Mouse (Mus musculus) adrenal gland, postnatal 10 days (tissue): Measurements from ENCODE around the gene Araf. TPM values are rescaled to one million over a fixed set of nuclear protein-coding genes. Genes with fewer than 3 reads are reported as not detected.
A peak's percentile ranks its signal among the peaks of the same experiment; 100 is the strongest.
"Not testable (repeated sequence)": the region's sequence is repeated elsewhere in the genome, so short reads cannot be mapped to it uniquely, and the experiment has no call there.

Source experiments
- DNase-seq: peaks from one replicate; pipeline ENCODE4 v3.0.0; 2021; ENCODE audit warnings: mixed read lengths
- long read RNA-seq, 2 experiments: library from polyadenylated mRNA; stranded (forward); transcript quantifications; one replicate each; pipeline ENCODE4 v2.0.0; 2021
- total RNA-seq, 2 experiments: library from RNA; stranded (reverse); gene quantifications; 2 replicates each; pipeline ENCODE4 v1.2.3; 2021

Gene Araf
- 100 to 1,000 TPM in 1 of 2 experiments, 10 to 100 TPM in 1; 85.2 to 118 TPM for total RNA-seq
- long read RNA-seq, experiment 1, transcript Araf-201 (16 exons, 2,358 nt), result minor isoform, 12 of 86 reads
- long read RNA-seq, experiment 1, transcript Araf-202 (6 exons, 1,520 nt), result major isoform, 23 of 86 reads
- long read RNA-seq, experiment 1, partial matches to known transcripts, result 30 of 86 reads
- long read RNA-seq, experiment 1, other reads (novel, unspliced or antisense), result 18 of 86 reads
- long read RNA-seq, experiment 2, transcript Araf-201 (16 exons, 2,358 nt), result major isoform, 23 of 48 reads
- long read RNA-seq, experiment 2, transcript Araf-202 (6 exons, 1,520 nt), result minor isoform, 11 of 48 reads
- long read RNA-seq, experiment 2, partial matches to known transcripts, result 5 of 48 reads
- long read RNA-seq, experiment 2, other reads (novel, unspliced or antisense), result 8 of 48 reads

DNA sequence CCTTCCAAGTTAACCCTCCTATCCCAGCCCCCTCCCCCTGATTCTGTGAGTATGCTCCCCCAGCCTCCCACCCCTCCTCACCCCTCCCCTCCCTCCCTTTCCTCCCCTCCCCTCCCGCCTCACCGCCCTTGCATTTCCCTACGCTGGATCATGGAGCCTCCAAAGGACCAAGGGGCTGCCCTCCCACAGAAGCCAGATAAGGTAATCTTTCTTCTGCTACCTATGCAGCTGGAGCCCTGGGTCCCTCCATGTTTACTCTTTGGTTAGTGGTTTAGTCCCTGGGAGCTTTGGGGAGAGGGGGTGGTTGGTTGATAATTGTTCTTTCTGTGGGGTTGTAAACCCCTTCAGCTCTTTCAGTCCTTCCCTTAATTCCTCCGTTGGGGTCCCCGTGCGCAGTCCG lies at the start of gene Araf:
TSS of gene Araf (plus strand) at position 134 of the 400 bp plus-strand sequence.
- DNase-seq, result peak; percentile 22

DNA sequence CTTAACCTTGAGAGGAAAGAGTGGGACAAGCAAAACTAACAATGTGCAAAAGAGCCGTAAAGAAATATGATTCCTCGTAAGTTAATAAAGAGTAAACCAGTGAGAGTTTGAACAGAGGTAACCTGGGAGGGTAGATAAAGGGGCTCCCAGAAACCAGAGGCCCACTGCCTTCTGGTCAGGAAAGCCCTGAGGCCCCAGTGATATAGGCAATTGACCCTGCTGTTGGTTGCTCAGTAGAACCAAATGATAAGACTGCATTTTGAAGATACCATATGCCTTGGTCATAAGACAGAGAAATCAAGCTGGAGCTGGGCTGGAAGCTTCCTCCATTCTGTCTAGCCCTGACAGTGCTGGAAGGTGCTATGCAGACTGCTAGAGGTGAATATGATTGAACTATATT lies 48.8 kb upstream of the Araf start:
- DNase-seq, result no peak

DNA sequence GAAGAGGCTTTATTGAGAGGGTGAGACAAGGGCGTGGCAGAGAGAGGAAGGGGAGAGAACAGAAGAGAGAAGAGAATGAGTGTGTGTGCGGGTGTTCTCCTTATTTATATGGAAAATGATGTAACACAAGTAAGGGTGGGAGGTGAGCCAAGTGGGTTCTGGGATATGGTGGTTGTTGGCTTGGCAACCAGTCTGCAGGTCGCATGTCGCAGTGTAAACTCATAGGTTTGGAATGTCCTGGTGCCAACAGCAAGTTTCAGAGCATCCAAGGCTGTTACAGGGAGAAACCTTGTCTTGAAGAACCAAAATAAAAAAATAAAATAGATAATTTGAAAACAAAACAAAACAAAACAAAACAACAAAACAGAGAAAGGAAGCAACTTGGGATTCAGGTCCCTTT lies 36.4 kb upstream of the Araf start:
- DNase-seq, result no peak

DNA sequence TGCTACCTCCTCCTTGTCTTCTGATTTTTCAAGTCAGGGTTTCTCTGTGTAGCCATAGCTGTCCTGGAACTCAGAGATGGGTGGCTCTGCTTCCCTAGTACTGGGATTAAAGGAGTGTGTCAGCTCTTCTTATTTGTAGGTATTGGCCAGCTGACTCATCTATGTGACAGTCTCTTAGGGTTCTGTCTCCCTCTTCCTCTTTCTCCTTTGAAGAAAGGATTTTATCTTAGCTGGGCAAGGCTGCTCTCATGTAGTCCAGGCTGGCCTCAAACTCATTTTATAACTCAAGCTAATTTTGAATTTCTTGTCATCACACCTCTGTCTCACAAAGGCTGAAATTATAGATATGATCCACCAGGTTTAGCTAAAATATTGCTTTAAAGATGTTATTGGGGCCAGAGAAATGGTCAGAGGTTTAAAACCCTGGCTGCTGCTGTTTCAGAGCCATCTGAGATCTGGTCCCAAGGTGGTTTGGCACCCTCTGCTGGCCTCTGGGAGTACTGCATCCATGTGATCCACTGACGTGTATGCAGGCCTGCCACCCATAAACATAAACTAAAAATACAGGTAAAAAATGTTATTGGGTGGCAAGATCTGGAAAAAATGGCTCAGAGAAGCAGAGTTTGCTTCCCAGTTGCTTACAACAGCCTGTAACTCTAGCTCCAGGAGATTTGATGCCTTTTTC lies 26.8 kb upstream of the Araf start:
- peak; percentile 89 for DNase-seq

DNA sequence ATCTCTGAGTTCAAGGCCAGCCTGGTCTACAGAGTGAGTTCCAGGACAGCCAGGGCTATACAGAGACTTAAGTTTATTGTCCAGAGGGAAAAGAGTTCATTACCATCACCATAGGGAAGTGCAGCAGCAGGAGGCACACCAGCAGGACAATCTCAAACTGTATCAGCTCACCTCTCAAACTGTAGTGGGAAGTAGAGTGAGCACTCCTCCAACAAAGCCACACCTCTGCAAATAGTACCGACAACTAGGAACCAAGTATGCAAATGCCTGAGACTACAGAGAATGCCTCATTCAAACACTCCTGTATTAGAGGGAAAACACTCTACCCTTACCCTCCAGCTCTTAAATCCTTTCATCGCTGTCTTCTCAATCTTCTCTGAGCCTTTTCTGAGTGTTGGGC lies 25.9 kb upstream of the Araf start:
- no peak for DNase-seq

DNA sequence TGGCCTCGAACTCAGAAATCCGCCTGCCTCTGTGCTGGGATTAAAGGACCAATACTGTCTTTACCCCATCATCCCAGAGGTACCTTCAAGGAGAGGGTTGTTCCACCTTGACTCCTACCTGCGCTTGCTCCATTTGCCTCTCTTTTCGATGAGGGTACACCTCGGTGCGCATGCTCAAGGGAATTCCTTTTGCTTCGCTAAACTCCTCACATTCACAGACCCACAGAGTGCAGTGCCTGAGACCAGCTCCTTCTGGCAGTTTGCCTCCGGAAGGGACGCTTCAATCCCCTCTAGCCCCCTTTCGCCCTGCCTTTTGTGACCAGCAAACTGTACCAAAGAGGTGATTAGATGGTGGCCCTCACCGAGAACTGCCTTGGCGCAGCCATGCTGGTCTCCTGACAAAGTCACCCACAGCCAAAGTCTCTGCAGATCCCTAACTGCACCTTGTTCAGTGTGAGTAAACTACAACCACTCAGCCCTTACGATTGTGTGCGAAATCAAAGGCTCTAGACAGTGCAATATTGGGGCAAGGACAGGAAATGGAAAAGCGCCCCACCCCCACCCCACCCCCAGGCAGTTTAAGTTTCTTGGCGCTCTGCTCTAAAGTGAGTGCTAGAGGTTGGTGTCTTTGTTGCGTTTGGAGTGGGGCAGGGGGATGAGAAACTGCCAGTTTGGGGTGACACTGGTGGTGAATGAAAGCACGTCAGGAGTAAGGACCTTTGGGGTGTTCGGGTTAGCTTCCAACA lies 22.2 kb upstream of the Araf start:
- no peak for DNase-seq

DNA sequence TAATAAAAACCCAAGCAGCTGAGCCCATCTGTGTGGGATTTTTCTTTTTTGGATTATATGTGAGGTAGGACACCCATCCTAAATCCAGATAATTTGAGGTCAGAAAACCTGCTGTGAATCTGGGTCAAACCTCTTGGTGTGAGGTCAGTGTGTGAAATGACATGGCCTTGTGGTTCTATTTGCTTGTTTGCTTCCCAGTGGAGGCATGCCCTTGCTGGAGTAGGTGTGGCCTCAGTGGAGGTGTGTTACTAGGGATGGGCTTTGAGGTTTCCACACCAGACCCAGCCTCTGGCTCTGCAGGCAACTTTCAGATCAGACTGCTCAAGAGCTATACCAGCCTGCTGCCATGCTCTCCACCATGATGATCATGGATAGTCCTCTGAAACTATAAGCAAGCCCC lies 20.0 kb upstream of the Araf start:
- no peak for DNase-seq

DNA sequence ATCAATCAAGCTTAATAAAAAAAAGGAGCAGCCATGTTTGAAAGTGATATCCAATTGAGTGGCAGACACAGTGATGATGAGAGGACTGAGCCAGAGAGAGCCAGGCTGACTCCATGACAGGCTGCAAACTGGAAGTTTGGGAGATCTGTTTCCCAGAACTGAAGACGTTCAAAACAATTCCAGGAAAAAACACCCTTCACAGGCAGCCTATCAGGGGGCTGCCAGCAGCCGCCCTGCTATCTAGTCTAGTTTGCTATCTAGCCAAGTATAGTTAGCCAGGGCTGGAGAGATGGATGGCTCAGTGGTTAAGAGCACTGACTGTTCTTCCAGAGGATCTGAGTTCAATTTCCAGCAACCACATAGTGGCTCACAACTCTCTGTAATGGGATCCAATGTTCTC lies 10.3 kb upstream of the Araf start:
- DNase-seq, result no peak

DNA sequence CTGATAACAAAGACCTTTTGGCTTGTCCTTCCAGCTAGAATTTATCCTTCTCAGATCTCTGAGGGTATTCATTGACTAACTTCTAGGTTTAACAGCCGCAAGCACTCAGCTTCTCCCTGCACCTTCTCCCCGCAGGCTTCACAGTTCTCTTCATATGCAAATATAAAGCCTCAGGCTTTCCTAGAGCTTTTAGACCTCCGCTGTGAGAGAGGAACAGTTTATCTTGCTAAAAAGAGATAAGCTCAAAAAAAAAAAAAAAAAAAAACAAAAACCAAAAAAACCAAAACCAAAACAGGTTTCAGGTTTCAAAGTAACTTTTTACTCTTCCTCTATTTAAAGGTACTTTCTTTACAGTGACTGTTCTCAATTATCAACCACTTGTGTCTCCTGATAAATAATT lies 5.2 kb upstream of the Araf start:
- no peak for DNase-seq

DNA sequence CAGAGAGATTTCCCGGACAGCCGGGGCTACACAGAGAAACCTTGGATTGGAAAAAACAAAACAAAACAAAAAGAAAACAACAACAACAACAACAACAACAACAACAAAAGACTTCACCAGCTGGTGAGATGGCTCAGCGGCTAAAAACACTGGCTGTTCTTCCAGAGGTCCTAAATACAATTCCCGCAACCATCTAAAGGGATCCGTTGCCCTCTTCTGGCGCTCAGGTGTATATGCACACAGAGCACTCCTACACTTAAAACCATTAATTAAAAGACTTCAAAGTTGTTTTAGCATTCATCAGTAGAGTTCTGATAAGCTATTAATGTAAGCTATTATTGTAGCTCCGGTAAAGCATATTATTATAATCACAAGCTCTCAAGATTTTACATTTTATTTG lies 4.4 kb upstream of the Araf start:
- no peak for DNase-seq

DNA sequence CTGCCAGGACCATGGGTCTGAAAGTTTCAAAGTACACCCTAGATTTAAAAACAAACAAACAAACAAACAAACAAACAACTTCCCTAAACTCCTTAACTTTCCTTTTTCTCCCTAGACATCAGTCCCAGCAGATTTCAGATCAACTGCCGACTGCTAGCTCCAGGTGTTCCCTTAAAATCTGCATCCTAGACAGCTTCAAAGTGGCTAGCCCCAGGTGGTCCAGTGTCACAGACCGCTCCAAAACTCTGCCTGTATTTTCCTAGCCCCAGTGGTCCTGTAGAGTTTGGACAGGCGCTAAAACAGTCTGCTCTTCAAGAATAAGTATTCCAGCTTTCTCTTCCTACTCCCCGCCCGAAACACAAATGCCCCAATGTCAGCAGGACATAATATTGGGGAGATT lies 3.4 kb upstream of the Araf start:
- DNase-seq, result no peak

DNA sequence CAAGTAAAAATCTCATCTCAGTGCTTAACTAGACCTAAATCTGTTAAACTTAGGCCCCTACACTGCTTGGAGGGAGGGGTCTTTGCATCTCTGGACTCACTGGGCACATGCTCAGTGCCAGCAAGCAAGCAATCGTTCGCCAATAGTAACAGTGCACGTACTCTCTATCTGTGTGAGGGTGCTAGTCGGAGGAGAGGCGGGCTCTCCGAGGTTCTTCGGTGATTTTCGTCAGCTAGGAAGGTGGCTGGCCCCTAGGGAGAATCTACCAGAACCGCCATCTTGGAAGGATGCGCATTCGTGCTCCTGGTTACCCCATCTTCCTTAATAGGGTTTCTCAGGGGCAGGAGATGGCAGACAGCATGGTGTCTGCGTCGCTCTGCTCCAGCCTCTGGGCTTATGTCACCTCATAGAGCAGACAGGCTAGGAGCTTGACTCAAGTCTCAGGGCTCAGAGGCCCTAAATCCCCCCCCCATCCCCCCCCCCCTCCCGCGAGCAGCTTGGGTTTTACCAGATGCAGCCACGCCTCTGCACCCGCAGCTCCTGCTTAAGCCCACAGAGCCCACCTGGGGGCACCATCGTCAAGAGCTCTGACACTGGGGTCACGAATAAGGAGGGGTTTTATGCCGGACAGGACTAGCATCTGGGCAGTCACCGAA lies 655 bp downstream of the Araf start:
- DNase-seq, result peak; percentile 79

DNA sequence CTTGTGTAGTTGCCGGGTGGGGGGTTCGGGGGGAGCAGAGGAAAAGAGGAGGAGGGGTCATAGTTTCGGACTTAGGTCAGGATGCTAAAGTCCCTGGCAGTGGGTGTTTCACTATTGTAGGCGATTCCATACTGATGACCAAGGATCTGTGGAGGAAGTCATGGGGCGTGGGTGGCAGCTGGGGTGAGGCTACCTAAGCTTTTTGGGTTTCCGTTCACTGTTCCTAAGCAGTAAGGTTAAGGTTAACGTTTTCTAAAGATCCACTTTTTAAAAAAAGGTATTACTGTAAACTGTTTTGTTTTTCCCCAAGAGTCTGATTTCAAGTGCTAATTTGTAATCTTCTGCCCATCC lies 1.2 kb downstream of the Araf start:
- no peak for DNase-seq

DNA sequence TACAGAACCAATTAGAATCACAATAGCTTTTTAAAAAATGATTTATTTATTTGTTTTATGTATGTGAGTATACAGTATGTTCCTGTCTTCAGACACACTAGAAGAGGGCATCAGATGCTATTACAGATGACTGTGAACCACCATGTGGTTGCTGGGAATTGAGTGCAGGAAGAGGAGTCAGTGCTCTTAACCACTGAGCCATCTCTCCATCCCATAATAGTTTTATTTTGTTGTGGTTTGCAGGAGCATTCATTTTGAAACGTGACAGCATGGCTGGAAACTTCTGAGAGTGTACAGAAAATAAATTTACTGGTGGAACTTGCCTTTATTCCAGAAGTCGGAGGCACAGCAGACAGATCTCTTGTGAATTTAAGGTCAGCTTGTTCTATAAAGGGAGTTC lies 3.8 kb downstream of the Araf start:
- no peak for DNase-seq

DNA sequence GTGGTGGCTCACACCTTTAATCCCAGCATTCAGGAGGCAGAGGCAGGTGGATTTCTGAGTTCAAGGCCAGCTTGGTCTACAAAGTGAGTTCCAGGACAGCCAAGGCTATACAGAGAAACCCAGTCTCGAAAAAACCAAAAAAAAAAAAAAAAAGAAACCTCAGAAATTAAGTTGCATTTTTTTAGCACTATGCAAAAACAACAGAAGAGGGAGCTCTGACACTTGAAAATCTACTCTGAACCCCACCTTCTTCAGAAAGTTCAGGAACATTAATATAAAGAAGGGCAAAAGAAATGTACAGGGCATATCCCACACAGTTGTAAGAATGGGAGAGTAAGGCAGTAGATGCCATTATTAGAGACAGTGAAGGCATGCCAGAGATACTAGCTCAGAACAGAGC lies 6.7 kb downstream of the Araf start:
- not testable (repeated sequence) for DNase-seq

DNA sequence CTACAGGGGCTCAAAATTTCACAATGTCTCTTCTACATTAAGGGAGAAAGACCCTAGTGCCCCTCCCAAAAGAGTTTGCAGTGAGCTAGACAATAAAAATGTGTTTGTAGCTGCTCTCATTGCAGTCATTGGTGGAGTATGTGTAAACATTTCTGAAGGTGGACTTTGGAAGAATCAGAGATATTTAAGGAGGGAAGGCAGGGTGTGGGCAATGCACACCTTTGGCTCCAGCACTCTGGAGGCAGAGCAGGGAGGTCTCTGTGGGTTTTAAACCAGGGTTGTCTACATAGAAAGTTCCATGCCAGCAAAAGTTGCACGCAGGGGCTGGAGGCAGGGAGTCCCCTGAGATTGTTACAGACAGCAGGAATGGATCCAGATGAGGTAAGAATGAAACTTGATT lies 8.7 kb downstream of the Araf start:
- DNase-seq, result no peak

DNA sequence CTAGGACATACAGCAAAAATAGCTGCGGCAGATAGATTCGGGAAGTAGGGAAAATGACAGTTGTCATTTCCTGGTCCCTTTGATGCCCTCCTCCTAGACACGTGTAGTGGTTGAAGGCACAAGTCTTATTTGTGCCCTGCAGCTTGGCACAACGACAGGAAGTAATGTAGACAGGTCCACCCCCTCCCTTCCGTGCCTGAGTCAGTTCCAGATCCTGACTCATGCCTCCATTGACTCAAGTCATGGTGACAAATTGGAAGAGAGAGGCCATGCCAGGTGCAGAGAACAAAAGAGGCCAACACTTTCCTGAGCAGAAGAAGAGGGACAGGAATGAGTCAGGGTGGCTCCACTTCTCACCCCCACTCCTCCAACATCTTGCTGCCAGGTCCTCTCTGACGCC lies 19.4 kb downstream of the Araf start:
- peak; percentile 34 for DNase-seq

DNA sequence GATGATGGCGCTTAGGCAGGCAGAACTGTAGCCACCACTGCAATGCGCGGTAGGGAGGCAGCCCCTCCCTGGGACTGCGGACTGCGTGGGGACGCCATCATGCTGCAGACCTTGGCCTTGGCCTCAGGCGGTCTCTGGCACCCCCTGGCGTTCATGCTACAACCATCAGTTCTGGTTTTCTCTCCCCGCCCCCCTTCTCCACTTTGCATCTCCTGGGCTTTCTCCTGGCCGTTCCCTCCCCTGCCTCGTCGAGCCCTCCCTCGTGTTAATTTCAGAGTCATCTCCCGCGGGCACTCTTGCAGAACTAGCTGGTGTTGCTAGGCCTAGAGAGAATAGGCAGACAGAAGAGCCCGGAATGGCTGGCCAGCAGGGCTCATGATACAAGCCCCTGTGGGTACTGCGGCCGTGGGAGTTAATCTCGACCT lies 21.6 kb downstream of the Araf start:
- peak; percentile 90 for DNase-seq

DNA sequence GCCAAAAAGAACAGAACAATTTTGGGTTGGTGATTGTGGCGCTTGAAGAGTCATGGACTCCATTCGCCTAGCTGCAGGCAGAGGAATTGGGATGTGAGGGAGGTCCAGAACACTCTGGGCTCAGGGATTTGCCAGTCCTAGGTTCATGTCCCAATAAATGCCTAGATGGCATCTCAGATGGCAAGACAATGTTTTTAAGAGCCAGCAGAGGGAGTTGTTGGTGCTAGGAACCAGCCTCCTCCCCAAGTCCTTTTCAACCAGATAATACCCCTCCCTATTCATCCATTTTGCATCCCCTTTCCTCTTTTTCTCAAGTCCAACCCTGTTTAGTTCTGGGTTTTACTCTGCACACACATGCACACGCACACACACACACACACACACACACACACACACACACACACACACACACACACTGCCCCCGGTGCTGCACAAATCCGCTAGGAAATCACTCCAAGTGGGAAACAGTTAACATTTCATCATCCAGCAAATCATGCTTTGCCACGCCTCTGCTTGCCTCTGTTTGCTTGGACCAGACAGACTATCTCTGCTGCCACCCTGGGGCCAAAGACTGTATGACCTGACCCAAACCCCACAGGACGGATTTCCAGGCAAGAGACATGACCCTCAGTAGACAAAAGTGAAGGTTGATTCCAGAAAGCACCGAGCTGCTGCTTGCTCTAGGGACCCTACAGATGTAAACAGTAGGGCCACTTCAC lies 22.3 kb downstream of the Araf start:
- DNase-seq, result peak; percentile 74

DNA sequence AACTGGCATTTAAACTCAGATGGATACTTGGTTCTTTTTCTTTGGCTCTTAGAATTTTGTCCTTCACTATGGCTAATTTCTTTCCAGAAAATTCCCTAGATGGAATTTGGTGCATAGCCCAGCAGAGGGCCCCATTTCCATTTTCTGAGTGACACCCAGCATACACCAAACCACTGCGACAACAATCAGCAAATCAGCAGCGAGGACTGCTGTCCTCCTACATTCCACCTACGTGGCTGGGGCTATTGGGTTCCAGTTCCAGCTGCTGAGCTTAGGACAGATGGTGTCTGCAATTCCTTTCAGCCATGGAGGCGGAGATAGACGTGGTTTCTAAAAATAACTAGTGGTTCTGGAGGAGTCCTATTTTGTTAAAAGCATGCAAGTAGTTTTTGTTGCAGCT lies 31.3 kb downstream of the Araf start:
- peak; percentile 68 for DNase-seq

DNA sequence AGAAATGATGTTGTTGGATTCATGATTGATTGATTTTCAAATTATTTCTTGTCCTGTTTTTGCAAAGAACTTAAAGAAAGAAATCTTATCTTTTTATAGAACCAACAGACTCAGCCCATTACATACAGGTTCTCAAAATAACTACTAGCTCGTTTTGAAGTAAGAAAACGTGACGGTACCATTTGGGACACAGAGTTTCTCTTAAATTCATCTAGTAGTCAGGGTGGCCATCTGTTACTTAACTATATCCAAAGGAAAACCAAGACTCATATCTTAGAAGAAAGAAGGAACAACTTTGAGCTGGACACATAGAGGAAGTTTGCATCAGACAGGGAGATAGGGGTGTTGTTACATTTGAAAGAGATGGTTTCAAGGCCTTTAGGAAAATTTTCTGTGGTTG lies 49.6 kb downstream of the Araf start:
- no peak for DNase-seq

DNA sequence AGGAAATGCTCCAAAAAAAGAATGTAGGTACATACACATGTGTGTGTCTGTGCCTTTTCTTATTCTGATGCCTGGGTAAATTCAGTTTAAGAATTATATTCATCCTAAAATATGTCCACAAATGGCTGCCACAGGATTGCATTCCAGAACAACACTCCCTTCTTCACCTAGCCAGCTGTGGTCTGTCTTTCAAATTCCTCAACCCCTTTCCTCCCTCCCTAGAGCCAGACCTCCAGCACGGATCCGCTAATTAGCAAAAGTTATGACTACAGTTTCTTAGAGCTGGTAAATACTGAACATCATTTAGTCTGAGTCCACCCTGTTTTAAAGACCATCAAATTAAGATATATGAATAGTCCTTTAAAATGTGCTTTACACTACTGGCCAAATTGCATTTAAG lies 50.2 kb downstream of the Araf start:
- DNase-seq, result no peak
